Mouse (Mus musculus): ENCODE measurements around the gene Ccdc24. TPM values are rescaled to one million over a fixed set of nuclear protein-coding genes. Genes with fewer than 3 reads are reported as not detected.

The Ccdc24 gene
- polyA plus RNA-seq, 1 experiment from 2014 or later, result 0.70 TPM

GRCm38 (mm10) chr4:117870437-117870836, 1.9 kb downstream of the Ccdc24 start:
- no peak overlapping the region for H3K9ac ChIP-seq (ENCODE audit: low read length)
- H3K27ac ChIP-seq (replicated peaks in 1 of 2; ENCODE audit: control insufficient read depth in 1 of 2, insufficient read depth in 1 of 2, low read depth in 2 of 2, low read length in 2 of 2), result no peak overlapping the region
- no peaks in the 10 kb centered on the region for H3K9me3 ChIP-seq (ENCODE audit: control insufficient read depth, low read length)
- H3K36me3 ChIP-seq (ENCODE audit: control insufficient read depth, insufficient read depth, low read length), result peaks cover 7% of the 10 kb centered on the region
- peaks cover 15 to 20% of the 10 kb centered on the region in 2 experiments for H3K4me1 ChIP-seq (ENCODE audit: control insufficient read depth in 2 of 2, insufficient read depth in 2 of 2, low read length in 2 of 2)
- no peak overlapping the region for H3K4me3 ChIP-seq (ENCODE audit: control insufficient read depth in 1 of 2, insufficient read depth in 1 of 2, low read depth in 1 of 2, low read length in 2 of 2)
- 45% methylated on average over 1 of the region's 1 CpGs for WGBS
- no peak for ATAC-seq (ENCODE audit: insufficient number of reproducible peaks, insufficient read depth, low FRiP score, low read depth)
- peaks cover 14% of the 10 kb centered on the region; the same call in 1 of the 2 replicates for H3K27me3 ChIP-seq (ENCODE audit: control insufficient read depth, insufficient read depth, low read length)
- H3K4me2 ChIP-seq (ENCODE audit: low read length), result no peak overlapping the region

GRCm38 (mm10) chr4:117869317-117869716, 3.0 kb downstream of the Ccdc24 start:
- WGBS, result 75% methylated on average over 9 of the region's 9 CpGs

GRCm38 (mm10) chr4:117867823-117868222, 4.5 kb downstream of the Ccdc24 start:
- peaks cover 14% of the 10 kb centered on the region; the same call in 1 of the 2 replicates for H3K27me3 ChIP-seq (ENCODE audit: control insufficient read depth, insufficient read depth, low read length)
- H3K9me3 ChIP-seq (ENCODE audit: control insufficient read depth, low read length), result no peaks in the 10 kb centered on the region
- H3K27ac ChIP-seq (replicated peaks in 1 of 2; ENCODE audit: control insufficient read depth in 1 of 2, insufficient read depth in 1 of 2, low read depth in 2 of 2, low read length in 2 of 2), result no peak overlapping the region
- WGBS, result 14% methylated on average over 24 of the region's 24 CpGs
- H3K4me2 ChIP-seq (ENCODE audit: low read length), result peak overlapping the region; percentile 38; the same call in 1 of the 2 replicates
- H3K9ac ChIP-seq (ENCODE audit: low read length), result 0 out of 2 replicates have a peak overlapping the region, but pooled peaks have one; percentile 38
- H3K4me1 ChIP-seq (ENCODE audit: control insufficient read depth in 2 of 2, insufficient read depth in 2 of 2, low read length in 2 of 2), result peaks cover 16 to 20% of the 10 kb centered on the region in 2 experiments
- no peaks in the 10 kb centered on the region for H3K36me3 ChIP-seq (ENCODE audit: control insufficient read depth, insufficient read depth, low read length)
- no peak overlapping the region for H3K4me3 ChIP-seq (ENCODE audit: control insufficient read depth in 1 of 2, insufficient read depth in 1 of 2, low read depth in 1 of 2, low read length in 2 of 2)
- no peak for ATAC-seq (ENCODE audit: insufficient number of reproducible peaks, insufficient read depth, low FRiP score, low read depth)

More at GRCm38 (mm10) chr4:117869317-117869716, 3.0 kb downstream of the Ccdc24 start:
- peaks cover 15 to 20% of the 10 kb centered on the region in 2 experiments for H3K4me1 ChIP-seq (ENCODE audit: control insufficient read depth in 2 of 2, insufficient read depth in 2 of 2, low read length in 2 of 2)
- no peak overlapping the region for H3K9ac ChIP-seq (ENCODE audit: low read length)
- peaks cover 7% of the 10 kb centered on the region; the same call in 1 of the 2 replicates for H3K36me3 ChIP-seq (ENCODE audit: control insufficient read depth, insufficient read depth, low read length)
- no peaks in the 10 kb centered on the region for H3K9me3 ChIP-seq (ENCODE audit: control insufficient read depth, low read length)
- H3K27ac ChIP-seq (replicated peaks in 1 of 2; ENCODE audit: control insufficient read depth in 1 of 2, insufficient read depth in 1 of 2, low read depth in 2 of 2, low read length in 2 of 2), result no peak overlapping the region
- no peak for ATAC-seq (ENCODE audit: insufficient number of reproducible peaks, insufficient read depth, low FRiP score, low read depth)
- no peak overlapping the region for H3K4me3 ChIP-seq (ENCODE audit: control insufficient read depth in 1 of 2, insufficient read depth in 1 of 2, low read depth in 1 of 2, low read length in 2 of 2)
- H3K27me3 ChIP-seq (ENCODE audit: control insufficient read depth, insufficient read depth, low read length), result peaks cover 14% of the 10 kb centered on the region; the same call in 1 of the 2 replicates
- H3K4me2 ChIP-seq (ENCODE audit: low read length), result no peak overlapping the region

GRCm38 (mm10) chr4:117867000-117867399, 5.4 kb downstream of the Ccdc24 start:
- no peak overlapping the region for H3K4me2 ChIP-seq (ENCODE audit: low read length)
- ATAC-seq (ENCODE audit: insufficient number of reproducible peaks, insufficient read depth, low FRiP score, low read depth), result no peak
- peaks cover 14% of the 10 kb centered on the region; the same call in 1 of the 2 replicates for H3K27me3 ChIP-seq (ENCODE audit: control insufficient read depth, insufficient read depth, low read length)
- peaks cover 11 to 16% of the 10 kb centered on the region in 2 experiments; a peak in 2 of 4 replicates for H3K4me1 ChIP-seq (ENCODE audit: control insufficient read depth in 2 of 2, insufficient read depth in 2 of 2, low read length in 2 of 2)
- no peak overlapping the region for H3K4me3 ChIP-seq (ENCODE audit: control insufficient read depth in 1 of 2, insufficient read depth in 1 of 2, low read depth in 1 of 2, low read length in 2 of 2)
- H3K9me3 ChIP-seq (ENCODE audit: control insufficient read depth, low read length), result no peaks in the 10 kb centered on the region
- no peak overlapping the region for H3K27ac ChIP-seq (replicated peaks in 1 of 2; ENCODE audit: control insufficient read depth in 1 of 2, insufficient read depth in 1 of 2, low read depth in 2 of 2, low read length in 2 of 2)
- no peak overlapping the region for H3K9ac ChIP-seq (ENCODE audit: low read length)
- H3K36me3 ChIP-seq (ENCODE audit: control insufficient read depth, insufficient read depth, low read length), result no peaks in the 10 kb centered on the region
- 57% methylated on average over 6 of the region's 6 CpGs for WGBS

GRCm38 (mm10) chr4:117866083-117866482, 6.3 kb downstream of the Ccdc24 start:
- Histone ChIP-seq H3K27me3 (ENCODE audit: control insufficient read depth, insufficient read depth, low read length) (peaks cover 14% of the 10 kb centered on the region; the same call in 1 of the 2 replicates), H3K36me3 (ENCODE audit: control insufficient read depth, insufficient read depth, low read length) (no peaks in the 10 kb centered on the region), H3K27ac (replicated peaks in 1 of 2; ENCODE audit: control insufficient read depth in 1 of 2, insufficient read depth in 1 of 2, low read depth in 2 of 2, low read length in 2 of 2) (no peak overlapping the region), H3K4me1 (ENCODE audit: control insufficient read depth in 2 of 2, insufficient read depth in 2 of 2, low read length in 2 of 2) (peaks cover 10 to 11% of the 10 kb centered on the region in 2 experiments; a peak in 2 of 4 replicates), H3K4me2 (ENCODE audit: low read length) (no peak overlapping the region), H3K4me3 (ENCODE audit: control insufficient read depth in 1 of 2, insufficient read depth in 1 of 2, low read depth in 1 of 2, low read length in 2 of 2) (no peak overlapping the region), H3K9ac (ENCODE audit: low read length) (no peak overlapping the region), H3K9me3 (ENCODE audit: control insufficient read depth, low read length) (no peaks in the 10 kb centered on the region)
- 52% methylated on average over 9 of the region's 9 CpGs for WGBS
- peak; percentile 45; the same call in 1 of the 2 replicates for ATAC-seq (ENCODE audit: insufficient number of reproducible peaks, insufficient read depth, low FRiP score, low read depth)

GRCm38 (mm10) chr4:117862823-117863222, 9.5 kb downstream of the Ccdc24 start:
- WGBS, result 39% methylated on average over 4 of the region's 4 CpGs
- Histone ChIP-seq H3K4me3 (ENCODE audit: control insufficient read depth in 1 of 2, insufficient read depth in 1 of 2, low read depth in 1 of 2, low read length in 2 of 2) (no peak overlapping the region), H3K4me2 (ENCODE audit: low read length) (no peak overlapping the region), H3K27ac (replicated peaks in 1 of 2; ENCODE audit: control insufficient read depth in 1 of 2, insufficient read depth in 1 of 2, low read depth in 2 of 2, low read length in 2 of 2) (no peak overlapping the region), H3K36me3 (ENCODE audit: control insufficient read depth, insufficient read depth, low read length) (no peaks in the 10 kb centered on the region), H3K9ac (ENCODE audit: low read length) (no peak overlapping the region), H3K9me3 (ENCODE audit: control insufficient read depth, low read length) (no peaks in the 10 kb centered on the region), H3K27me3 (ENCODE audit: control insufficient read depth, insufficient read depth, low read length) (peaks cover 7% of the 10 kb centered on the region; the same call in 1 of the 2 replicates), H3K4me1 (ENCODE audit: control insufficient read depth in 2 of 2, insufficient read depth in 2 of 2, low read length in 2 of 2) (peaks cover 10 to 11% of the 10 kb centered on the region in 2 experiments; a peak in 2 of 4 replicates)
- ATAC-seq (ENCODE audit: insufficient number of reproducible peaks, insufficient read depth, low FRiP score, low read depth), result peak; percentile 36; the same call in 1 of the 2 replicates

- Histone ChIP-seq H3K9ac (ENCODE audit: low read length) (no peak overlapping the region), H3K4me1 (ENCODE audit: control insufficient read depth in 2 of 2, insufficient read depth in 2 of 2, low read length in 2 of 2) (peaks cover 2 to 4% of the 10 kb centered on the region in 2 experiments; a peak in 2 of 4 replicates), H3K27me3 (ENCODE audit: control insufficient read depth, insufficient read depth, low read length) (no peaks in the 10 kb centered on the region; the same call in 1 of the 2 replicates), H3K36me3 (ENCODE audit: control insufficient read depth, insufficient read depth, low read length) (0 out of 2 replicates have a peak, but pooled peaks cover 6% of the 10 kb centered on the region), H3K4me3 (ENCODE audit: control insufficient read depth in 1 of 2, insufficient read depth in 1 of 2, low read depth in 1 of 2, low read length in 2 of 2) (no peak overlapping the region), H3K9me3 (ENCODE audit: control insufficient read depth, low read length) (no peaks in the 10 kb centered on the region), H3K27ac (replicated peaks in 1 of 2; ENCODE audit: control insufficient read depth in 1 of 2, insufficient read depth in 1 of 2, low read depth in 2 of 2, low read length in 2 of 2) (no peak overlapping the region), H3K4me2 (ENCODE audit: low read length) (no peak overlapping the region)
- 78% methylated on average over 9 of the region's 9 CpGs for WGBS
- no peak for ATAC-seq (ENCODE audit: insufficient number of reproducible peaks, insufficient read depth, low FRiP score, low read depth)
Measured at GRCm38 (mm10) chr4:117860570-117860969, 11.8 kb downstream of the Ccdc24 start.

All from heart, embryonic 14.5 days (tissue).